Mouse (Mus musculus): ENCODE measurements at regions not wholly inside any gene's neighbourhood (a gene's known extent, or its start where the extent isn't known, plus 50 kb on each side); places are given as distances from the start of the nearest gene placed in this dataset.

- H3K4me3 ChIP-seq (ENCODE audit: low read length): no peak overlapping the region
- no peak overlapping the region for H3K27ac ChIP-seq (ENCODE audit: low read depth, low read length)
- no peaks in the 10 kb centered on the region for H3K9me3 ChIP-seq (ENCODE audit: control insufficient read depth, low read length)
- H3K9ac ChIP-seq (ENCODE audit: low read depth, low read length): no peak overlapping the region
- 83% methylated on average over 5 of the region's 5 CpGs for WGBS
- no peaks in the 10 kb centered on the region for H3K27me3 ChIP-seq (replicated peaks; ENCODE audit: control insufficient read depth, insufficient read depth, low read length)
- ATAC-seq: no peak
- no peaks in the 10 kb centered on the region for H3K36me3 ChIP-seq (ENCODE audit: control insufficient read depth, insufficient read depth, low read length)
- H3K4me2 ChIP-seq (ENCODE audit: low read length): no peak overlapping the region
- H3K4me1 ChIP-seq (ENCODE audit: control insufficient read depth, insufficient read depth, low read depth, low read length): no peaks in the 10 kb centered on the region
Observed at GRCm38 (mm10) chr1:23188216-23188615, 86.2 kb upstream of the 4933415F23Rik start.

GRCm38 (mm10) chr1:23187446-23188206 lies 85.6 kb upstream of the 4933415F23Rik start:
- no peak overlapping the region for H3K9ac ChIP-seq (ENCODE audit: low read depth, low read length)
- no peaks in the 10 kb centered on the region for H3K4me1 ChIP-seq (ENCODE audit: control insufficient read depth, insufficient read depth, low read depth, low read length)
- no peak overlapping the region for H3K4me3 ChIP-seq (ENCODE audit: low read length)
- no peaks in the 10 kb centered on the region for H3K36me3 ChIP-seq (ENCODE audit: control insufficient read depth, insufficient read depth, low read length)
- H3K4me2 ChIP-seq (ENCODE audit: low read length): no peak overlapping the region
- no peaks in the 10 kb centered on the region for H3K27me3 ChIP-seq (replicated peaks; ENCODE audit: control insufficient read depth, insufficient read depth, low read length)
- 81% methylated on average over 6 of the region's 6 CpGs for WGBS
- H3K27ac ChIP-seq (ENCODE audit: low read depth, low read length): no peak overlapping the region; the same call in 1 of the 2 replicates
- ATAC-seq: no peak
- H3K9me3 ChIP-seq (ENCODE audit: control insufficient read depth, low read length): no peaks in the 10 kb centered on the region

- Histone ChIP-seq H3K27me3 (replicated peaks; ENCODE audit: control insufficient read depth, insufficient read depth, low read length) (no peaks in the 10 kb centered on the region), H3K36me3 (ENCODE audit: control insufficient read depth, insufficient read depth, low read length) (no peaks in the 10 kb centered on the region), H3K27ac (ENCODE audit: low read depth, low read length) (no peak overlapping the region), H3K9ac (ENCODE audit: low read depth, low read length) (no peak overlapping the region), H3K4me2 (ENCODE audit: low read length) (no peak overlapping the region), H3K4me3 (ENCODE audit: low read length) (no peak overlapping the region), H3K9me3 (ENCODE audit: control insufficient read depth, low read length) (no peaks in the 10 kb centered on the region), H3K4me1 (ENCODE audit: control insufficient read depth, insufficient read depth, low read depth, low read length) (no peaks in the 10 kb centered on the region)
- no peak for ATAC-seq
- WGBS: 91% methylated on average over 9 of the region's 9 CpGs
Observed at GRCm38 (mm10) chr1:23184728-23185127, 82.7 kb upstream of the 4933415F23Rik start.

- no peak overlapping the region for H3K27ac ChIP-seq (ENCODE audit: low read depth, low read length)
- no peaks in the 10 kb centered on the region for H3K27me3 ChIP-seq (replicated peaks; ENCODE audit: control insufficient read depth, insufficient read depth, low read length)
- H3K9me3 ChIP-seq (ENCODE audit: control insufficient read depth, low read length): no peaks in the 10 kb centered on the region
- H3K4me2 ChIP-seq (ENCODE audit: low read length): no peak overlapping the region
- no peaks in the 10 kb centered on the region for H3K36me3 ChIP-seq (ENCODE audit: control insufficient read depth, insufficient read depth, low read length)
- no peak overlapping the region for H3K4me3 ChIP-seq (ENCODE audit: low read length)
- ATAC-seq: no peak
- no peaks in the 10 kb centered on the region for H3K4me1 ChIP-seq (ENCODE audit: control insufficient read depth, insufficient read depth, low read depth, low read length)
- H3K9ac ChIP-seq (ENCODE audit: low read depth, low read length): no peak overlapping the region
Observed at GRCm38 (mm10) chr1:23182541-23182940, 80.5 kb upstream of the 4933415F23Rik start.

GRCm38 (mm10) chr1:23178335-23178974 lies 76.4 kb upstream of the 4933415F23Rik start:
- whole genome bisulfite sequencing: 81% methylated on average over 6 of the region's 6 CpGs
- no peaks in the 10 kb centered on the region for H3K9me3 ChIP-seq (ENCODE audit: control insufficient read depth, low read length)
- H3K4me3 ChIP-seq (ENCODE audit: low read length): no peak overlapping the region
- no peak overlapping the region for H3K4me2 ChIP-seq (ENCODE audit: low read length)
- no peak overlapping the region for H3K27ac ChIP-seq (ENCODE audit: low read depth, low read length)
- no peak for ATAC-seq
- no peak overlapping the region for H3K9ac ChIP-seq (ENCODE audit: low read depth, low read length)
- H3K27me3 ChIP-seq (replicated peaks; ENCODE audit: control insufficient read depth, insufficient read depth, low read length): no peaks in the 10 kb centered on the region
- H3K36me3 ChIP-seq (ENCODE audit: control insufficient read depth, insufficient read depth, low read length): no peaks in the 10 kb centered on the region
- no peaks in the 10 kb centered on the region for H3K4me1 ChIP-seq (ENCODE audit: control insufficient read depth, insufficient read depth, low read depth, low read length)

GRCm38 (mm10) chr1:23174022-23174421 lies 72.0 kb upstream of the 4933415F23Rik start:
- Histone ChIP-seq H3K9ac (ENCODE audit: low read depth, low read length) (no peak overlapping the region), H3K27me3 (replicated peaks; ENCODE audit: control insufficient read depth, insufficient read depth, low read length) (no peaks in the 10 kb centered on the region), H3K4me2 (ENCODE audit: low read length) (no peak overlapping the region), H3K9me3 (ENCODE audit: control insufficient read depth, low read length) (no peaks in the 10 kb centered on the region), H3K36me3 (ENCODE audit: control insufficient read depth, insufficient read depth, low read length) (no peaks in the 10 kb centered on the region), H3K4me3 (ENCODE audit: low read length) (no peak overlapping the region), H3K27ac (ENCODE audit: low read depth, low read length) (no peak overlapping the region), H3K4me1 (ENCODE audit: control insufficient read depth, insufficient read depth, low read depth, low read length) (no peaks in the 10 kb centered on the region)
- 91% methylated on average over 11 of the region's 11 CpGs for WGBS
- ATAC-seq: no peak

- ATAC-seq: no peak
- H3K27me3 ChIP-seq (replicated peaks; ENCODE audit: control insufficient read depth, insufficient read depth, low read length): no peaks in the 10 kb centered on the region
- 71% methylated on average over 7 of the region's 7 CpGs for WGBS
- no peak overlapping the region for H3K27ac ChIP-seq (ENCODE audit: low read depth, low read length)
- H3K4me2 ChIP-seq (ENCODE audit: low read length): no peak overlapping the region
- H3K9ac ChIP-seq (ENCODE audit: low read depth, low read length): no peak overlapping the region
- no peaks in the 10 kb centered on the region for H3K4me1 ChIP-seq (ENCODE audit: control insufficient read depth, insufficient read depth, low read depth, low read length)
- H3K36me3 ChIP-seq (ENCODE audit: control insufficient read depth, insufficient read depth, low read length): no peaks in the 10 kb centered on the region
- no peak overlapping the region for H3K4me3 ChIP-seq (ENCODE audit: low read length)
- no peaks in the 10 kb centered on the region for H3K9me3 ChIP-seq (ENCODE audit: control insufficient read depth, low read length)
Observed at GRCm38 (mm10) chr1:23173054-23173802, 71.2 kb upstream of the 4933415F23Rik start.

GRCm38 (mm10) chr1:23171336-23171735 lies 69.3 kb upstream of the 4933415F23Rik start:
- H3K9ac ChIP-seq (ENCODE audit: low read depth, low read length): no peak overlapping the region
- no peak for ATAC-seq
- H3K27ac ChIP-seq (ENCODE audit: low read depth, low read length): no peak overlapping the region
- 98% methylated on average over 2 of the region's 2 CpGs for WGBS
- no peak overlapping the region for H3K4me2 ChIP-seq (ENCODE audit: low read length)
- no peaks in the 10 kb centered on the region for H3K27me3 ChIP-seq (replicated peaks; ENCODE audit: control insufficient read depth, insufficient read depth, low read length)
- H3K4me1 ChIP-seq (ENCODE audit: control insufficient read depth, insufficient read depth, low read depth, low read length): no peaks in the 10 kb centered on the region
- no peak overlapping the region for H3K4me3 ChIP-seq (ENCODE audit: low read length)
- H3K36me3 ChIP-seq (ENCODE audit: control insufficient read depth, insufficient read depth, low read length): no peaks in the 10 kb centered on the region
- H3K9me3 ChIP-seq (ENCODE audit: control insufficient read depth, low read length): no peaks in the 10 kb centered on the region

- Histone ChIP-seq H3K4me1 (ENCODE audit: control insufficient read depth, insufficient read depth, low read depth, low read length) (no peaks in the 10 kb centered on the region), H3K9me3 (ENCODE audit: control insufficient read depth, low read length) (no peaks in the 10 kb centered on the region), H3K36me3 (ENCODE audit: control insufficient read depth, insufficient read depth, low read length) (no peaks in the 10 kb centered on the region), H3K27ac (ENCODE audit: low read depth, low read length) (no peak overlapping the region), H3K27me3 (replicated peaks; ENCODE audit: control insufficient read depth, insufficient read depth, low read length) (no peaks in the 10 kb centered on the region), H3K4me3 (ENCODE audit: low read length) (no peak overlapping the region), H3K4me2 (ENCODE audit: low read length) (no peak overlapping the region), H3K9ac (ENCODE audit: low read depth, low read length) (no peak overlapping the region)
- 86% methylated on average over 2 of the region's 2 CpGs for WGBS
- ATAC-seq: no peak
Observed at GRCm38 (mm10) chr1:23170711-23171110, 68.7 kb upstream of the 4933415F23Rik start.
